Mouse (Mus musculus): ENCODE data around the gene Gpd2.

Gene Gpd2

DNA sequence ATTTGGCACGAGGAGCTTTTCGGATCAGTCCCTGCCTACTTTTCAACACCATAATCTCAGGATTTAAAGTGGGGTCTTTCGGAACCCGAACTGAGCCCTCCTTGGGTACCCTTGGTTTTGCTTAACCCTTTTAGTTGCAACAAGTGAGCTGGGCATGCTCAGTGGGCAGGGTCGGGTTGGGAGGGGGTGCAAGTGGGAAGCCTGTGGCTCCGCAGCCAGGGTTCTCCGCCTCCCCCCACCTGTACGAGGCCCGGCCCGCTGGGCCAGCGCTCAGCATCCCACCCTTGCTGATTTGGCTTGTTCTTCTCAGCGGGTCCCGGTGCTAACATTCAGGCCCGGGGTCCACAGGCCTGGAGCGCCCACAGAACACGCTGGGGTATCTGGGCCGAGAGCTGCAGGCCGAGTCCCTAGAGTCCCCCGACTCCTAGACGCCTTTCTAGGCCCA is at the start of gene Gpd2:
Gpd2 (plus strand) TSS at position 161 of the 445 bp plus-strand sequence.
- peak; percentile 70 for DNase-seq (ENCODE audit: low spot score)

DNA sequence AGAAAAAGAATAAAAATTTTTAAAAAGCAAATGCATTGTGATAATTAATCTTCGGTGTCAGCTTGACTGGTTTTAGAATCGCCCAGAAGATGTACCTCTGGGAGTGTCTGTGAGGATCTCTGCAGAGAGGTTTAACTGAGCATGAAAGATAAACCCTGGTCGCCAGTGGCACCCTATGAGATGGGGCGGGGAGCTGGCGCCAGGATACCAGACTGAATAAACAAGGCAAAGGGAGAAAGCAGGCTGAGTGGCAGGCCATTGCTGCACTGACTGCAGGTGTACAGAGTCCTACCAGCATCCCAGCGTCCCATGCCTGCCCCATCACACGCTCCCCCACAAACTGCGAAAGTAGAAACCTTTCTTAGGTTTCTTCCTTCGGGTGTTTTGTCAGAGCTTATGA is 49.2 kb upstream of the Gpd2 start:
- DNase-seq (ENCODE audit: low spot score) = no peak

DNA sequence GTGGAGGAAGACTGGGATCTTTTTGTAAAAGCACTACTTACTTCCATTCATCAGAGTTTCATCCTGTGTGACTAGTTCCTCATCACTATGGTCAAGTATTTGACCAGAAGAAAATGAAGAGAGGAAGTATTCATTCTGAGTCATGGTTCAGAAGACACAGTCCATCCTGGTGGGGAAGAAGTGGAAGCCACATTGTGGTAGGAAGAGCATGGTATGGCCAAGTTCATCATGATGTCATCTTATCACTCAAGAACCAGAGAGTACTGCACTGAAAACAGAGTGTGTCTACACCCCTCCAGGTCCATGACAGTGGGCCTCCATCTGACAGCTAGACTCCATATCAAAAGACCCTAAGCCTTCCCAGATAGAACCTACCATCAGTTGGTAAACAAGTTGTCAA is 46.6 kb upstream of the Gpd2 start:
- no peak for DNase-seq (ENCODE audit: low spot score)

DNA sequence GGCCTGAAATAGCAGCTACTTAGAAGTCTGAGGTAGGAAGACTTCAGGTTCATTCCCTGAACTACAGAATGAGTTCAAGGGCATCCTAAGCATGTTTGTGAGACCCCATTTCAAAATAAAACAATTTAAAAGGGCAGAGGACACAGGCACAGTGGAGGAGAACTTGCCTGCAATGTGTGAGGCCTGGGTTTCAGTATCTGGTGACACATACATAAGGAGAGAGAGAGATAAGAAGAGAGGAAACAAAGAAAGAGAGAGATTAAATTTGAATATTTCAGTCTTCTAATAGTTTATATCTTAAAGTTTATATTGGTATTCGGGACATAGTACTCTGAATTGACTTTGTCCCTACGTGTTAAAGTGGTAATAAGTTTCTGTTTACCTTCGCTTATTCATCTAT is 38.4 kb upstream of the Gpd2 start:
- DNase-seq (ENCODE audit: low spot score) = no peak

DNA sequence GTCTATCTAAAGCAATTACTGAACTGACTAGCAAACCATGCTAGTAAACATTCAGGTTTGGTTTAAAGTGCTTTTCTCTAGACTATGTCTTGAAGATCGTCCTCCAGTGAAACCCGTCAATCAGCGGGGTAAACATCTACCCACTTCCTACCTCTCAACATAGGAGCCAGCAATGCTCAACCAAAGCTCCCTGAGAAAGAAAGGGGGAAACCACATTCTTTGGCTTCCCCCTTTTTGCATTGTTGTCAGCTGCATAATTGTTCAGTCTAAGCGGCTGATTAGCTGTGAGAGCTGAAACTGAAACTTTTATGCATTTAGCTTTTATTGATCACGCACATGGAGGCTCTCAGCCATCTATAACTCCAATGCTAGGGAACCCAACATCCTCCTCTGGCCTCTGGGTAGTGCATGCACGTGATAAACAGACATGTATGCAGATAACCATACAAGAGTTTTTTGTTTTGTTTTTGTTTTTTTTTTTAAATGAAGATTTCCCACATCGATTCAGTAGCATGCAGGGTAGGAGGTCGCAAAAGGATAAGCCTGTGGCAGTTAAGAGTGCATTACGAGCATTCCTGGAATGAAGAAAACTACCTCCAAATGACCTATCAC is 28.9 kb upstream of the Gpd2 start:
- no peak for DNase-seq (ENCODE audit: low spot score)

DNA sequence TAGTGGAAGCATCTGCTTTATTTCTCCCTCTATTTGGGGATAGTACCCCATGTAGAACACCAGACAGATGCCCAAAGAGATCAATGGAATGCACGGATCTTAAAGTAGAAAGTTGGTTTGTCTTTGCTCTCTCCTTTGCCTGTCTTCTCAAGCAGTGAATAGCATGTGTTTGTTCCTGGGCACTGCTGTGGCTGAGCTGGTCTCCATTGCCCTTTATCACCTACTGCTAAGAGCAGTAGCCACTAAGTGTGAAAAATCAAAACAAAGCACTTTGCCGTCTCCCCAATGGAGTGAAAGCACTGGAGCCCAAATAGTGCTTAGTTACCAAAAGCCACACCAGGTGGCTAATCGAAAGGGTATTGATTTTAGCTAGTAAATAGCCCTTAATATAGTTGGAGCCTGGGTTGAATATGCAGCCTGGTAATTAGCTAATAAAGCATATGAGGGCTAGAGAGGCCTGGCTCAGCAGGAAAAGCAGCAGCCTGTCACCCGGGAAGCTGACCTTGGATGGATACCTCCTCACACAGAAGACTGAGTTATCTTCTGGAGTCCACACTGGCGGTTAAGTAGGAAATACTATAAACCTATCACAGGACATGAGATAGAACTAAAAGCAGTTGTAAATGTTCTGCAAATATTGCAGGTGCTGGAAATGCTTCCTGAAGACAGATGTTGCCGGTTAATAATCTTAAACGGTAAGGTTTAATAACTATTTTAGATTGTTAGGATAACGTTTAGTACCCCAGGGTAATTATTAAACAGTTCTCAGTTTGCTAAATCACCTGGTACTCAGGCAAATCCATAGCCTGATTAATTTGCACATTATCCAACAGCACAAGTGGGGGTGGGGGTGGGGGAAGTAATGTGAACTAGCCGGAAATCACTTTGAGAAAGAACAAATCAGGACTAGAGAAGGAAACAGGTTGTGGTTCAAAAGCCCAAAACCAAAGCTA is 26.1 kb upstream of the Gpd2 start:
- no peak for DNase-seq (ENCODE audit: low spot score)

DNA sequence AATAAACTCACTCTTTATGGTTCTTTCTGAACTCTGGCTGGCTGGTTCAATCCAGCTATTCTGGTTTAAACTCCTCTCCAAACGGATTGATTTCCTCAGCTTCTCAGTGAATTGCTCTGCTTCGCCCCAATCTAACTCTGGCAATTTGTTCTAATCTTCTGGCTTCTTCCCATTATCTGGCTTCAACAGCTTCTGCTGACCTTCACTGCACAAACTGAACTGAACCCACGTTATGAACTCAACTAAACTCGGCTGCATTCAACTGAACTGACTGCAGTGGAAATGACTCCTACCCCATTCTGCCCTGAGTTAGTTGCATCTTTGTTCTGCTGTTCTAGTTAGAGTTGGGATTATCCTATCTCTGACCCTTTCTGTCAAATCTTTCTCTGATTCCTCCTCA is 24.1 kb upstream of the Gpd2 start:
- DNase-seq (ENCODE audit: low spot score) = no peak

DNA sequence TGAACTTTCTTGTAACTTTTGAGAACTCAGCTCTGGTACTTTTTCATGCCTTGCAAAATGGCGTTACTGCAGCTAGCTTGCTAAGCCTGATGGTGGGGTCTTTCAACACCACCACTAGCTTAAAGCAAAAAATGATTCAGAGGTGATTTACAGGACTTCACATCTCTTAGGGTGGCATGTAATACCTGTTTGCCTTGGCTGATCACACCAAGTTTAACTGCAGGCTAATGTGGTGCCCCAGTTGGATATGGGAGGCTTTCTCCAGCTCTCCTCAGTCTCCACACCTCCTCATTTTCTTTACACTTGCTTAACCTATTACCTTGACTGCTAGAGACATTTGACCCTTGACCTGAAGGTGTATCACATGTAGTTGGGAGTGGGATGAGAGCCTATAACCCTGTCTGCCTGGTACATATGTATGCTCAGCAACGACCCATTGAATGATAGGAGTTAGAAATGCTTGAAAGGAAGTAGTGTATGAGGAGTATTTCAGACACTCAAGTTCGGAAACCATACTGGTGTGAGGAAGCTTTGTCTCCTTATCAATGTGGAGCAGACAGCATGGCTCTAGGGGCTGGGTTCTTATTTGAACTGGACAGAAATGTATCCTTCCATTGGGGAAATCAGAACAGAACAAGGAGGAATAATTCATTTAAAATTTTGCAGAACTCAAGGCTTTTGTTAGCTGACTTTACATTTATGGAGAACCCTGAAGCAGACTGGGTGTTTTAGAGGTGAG is 14.0 kb upstream of the Gpd2 start:
- DNase-seq (ENCODE audit: low spot score) = no peak

DNA sequence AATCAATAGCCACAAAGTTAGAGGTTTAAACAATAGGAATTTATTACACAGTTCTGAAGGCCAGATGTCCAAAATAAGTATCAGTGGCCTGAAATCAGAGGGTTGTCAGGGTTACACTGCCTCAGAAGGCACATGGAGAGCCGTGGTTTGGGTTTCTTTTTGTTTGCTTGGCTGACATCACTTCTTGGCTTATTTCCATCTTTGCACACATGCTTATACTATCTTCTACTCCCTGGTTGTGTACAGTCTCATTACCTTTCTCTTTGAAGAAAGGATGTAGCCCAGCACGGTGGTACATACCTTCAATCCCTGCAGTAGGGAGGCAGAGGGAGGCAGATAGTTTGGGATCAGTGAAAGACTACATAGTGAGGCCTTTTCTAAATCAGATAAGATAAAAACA is 12.2 kb upstream of the Gpd2 start:
- no peak for DNase-seq (ENCODE audit: low spot score)

DNA sequence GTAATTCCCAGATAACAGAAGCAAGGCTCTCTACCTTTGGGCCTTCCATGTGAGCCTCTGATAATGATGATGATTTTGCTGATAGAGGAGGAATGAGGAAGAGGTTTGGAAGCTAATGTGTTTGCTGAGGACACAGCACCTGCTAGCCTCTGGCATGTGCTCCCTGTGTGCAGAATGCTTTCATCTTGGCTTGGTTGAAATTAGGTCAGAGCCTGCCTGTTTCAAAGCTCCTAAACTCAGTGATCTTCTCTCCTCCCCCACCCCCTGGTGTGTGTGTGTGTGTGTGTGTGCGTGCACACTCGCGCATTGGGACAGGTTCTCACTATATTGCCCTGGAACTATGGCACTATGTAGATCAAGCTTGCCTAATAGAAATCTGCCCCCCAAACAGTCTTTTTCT is 10.0 kb upstream of the Gpd2 start:
- no peak for DNase-seq (ENCODE audit: low spot score)

DNA sequence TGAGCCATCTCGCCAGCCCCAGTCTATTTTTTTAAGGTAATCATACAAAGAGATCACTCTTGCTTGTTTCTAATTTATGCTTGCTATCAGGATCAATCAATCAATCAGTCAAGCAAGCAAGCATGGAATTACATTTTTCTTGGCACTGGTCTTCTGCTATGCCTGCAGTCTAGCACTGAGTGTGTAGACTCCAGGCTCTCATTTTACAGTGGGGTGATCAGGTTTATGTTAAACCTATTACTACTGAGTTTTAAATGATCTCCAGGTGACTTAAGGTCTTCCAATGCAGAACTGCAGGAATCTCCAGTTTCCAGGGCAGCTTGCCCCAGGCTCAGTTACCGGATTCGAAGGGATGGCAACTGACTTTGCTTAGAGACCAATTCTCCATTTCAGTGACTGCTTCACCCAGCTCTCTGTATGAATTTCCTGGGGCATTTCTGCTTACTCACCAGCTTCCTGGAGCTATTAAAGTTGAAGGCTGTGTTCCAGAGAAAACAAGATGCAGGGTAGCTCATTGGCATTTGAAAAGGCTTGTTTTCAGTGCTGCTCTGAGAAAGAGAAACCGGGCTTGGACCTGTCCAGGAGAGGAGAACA is 7.7 kb upstream of the Gpd2 start:
- DNase-seq (ENCODE audit: low spot score) = no peak

DNA sequence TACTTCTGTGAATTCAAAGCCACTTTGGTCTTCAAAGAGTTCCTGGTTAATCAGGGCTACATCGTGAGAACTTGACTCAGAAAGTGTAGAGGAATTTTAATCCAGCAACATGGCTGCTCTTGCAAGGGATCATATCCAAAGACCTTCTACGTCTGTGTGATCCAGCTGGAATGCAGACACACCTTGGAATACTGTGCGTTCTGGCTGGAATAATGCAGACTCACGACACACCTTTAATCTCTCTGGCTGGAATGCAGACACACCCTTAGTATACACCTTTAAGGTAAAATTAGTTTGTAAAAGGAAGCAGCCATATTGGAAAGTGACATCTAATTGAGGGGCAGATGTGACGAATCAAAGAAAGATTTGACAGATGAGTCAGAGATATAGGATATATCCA is 6.0 kb upstream of the Gpd2 start:
- no peak for DNase-seq (ENCODE audit: low spot score)

DNA sequence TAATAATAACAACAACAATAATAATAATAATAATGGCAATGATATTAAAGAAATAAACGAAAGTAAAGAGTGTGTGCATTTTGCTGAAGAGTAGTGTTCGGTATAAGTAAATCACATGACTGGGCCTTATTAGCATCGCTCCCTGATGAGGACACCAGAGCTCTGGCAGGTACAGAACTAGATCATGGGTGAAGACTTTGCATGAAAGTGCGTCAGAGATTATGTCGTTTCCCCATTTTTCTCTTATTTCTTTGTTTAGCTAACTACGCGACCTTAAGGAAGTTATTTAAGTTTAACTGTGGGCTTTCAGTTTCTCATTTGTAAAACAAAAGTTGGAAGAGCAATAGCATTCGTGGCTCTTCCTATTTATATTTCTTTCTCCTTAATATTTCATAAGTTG is 5.1 kb upstream of the Gpd2 start:
- no peak for DNase-seq (ENCODE audit: low spot score)

DNA sequence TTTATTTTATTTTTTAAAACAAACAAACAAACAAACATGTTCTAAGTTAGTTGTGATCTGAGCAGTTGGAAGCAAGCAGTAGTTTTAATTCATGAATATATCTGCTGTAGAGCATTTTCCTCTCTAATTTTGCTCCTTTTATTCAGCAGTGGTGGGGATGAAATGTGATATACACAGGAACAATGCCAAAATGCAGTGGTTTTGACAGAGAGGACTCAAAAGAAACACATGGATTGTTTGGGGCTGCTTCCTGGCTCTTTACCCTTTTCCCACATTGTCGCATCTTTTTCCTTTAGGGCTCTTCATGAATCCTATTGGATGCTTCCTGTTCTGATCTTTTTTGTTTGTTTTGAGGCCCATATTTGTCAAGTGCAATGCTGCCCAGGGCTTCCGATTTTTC is 1.2 kb upstream of the Gpd2 start:
- no peak for DNase-seq (ENCODE audit: low spot score)

DNA sequence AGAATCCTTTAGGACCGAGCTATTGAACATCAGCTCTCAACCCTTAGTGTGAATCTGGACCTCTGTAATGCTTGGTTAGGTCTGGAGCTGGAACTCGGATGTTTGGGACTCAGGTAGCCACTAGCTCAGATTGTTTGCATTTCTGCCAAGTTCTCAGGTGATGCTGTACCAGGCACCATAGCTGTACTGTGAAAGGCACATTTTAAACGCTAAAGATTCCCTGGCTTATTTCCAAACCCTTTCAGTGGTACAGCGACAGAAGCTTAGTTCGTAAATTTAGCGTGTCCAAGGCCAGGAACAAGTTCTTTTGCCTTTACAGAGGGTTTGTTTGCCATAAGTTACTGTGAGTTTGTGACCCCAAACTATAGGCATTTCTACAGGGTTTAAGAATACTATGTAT is 409 bp upstream of the Gpd2 start:
- DNase-seq (ENCODE audit: low spot score) = no peak

DNA sequence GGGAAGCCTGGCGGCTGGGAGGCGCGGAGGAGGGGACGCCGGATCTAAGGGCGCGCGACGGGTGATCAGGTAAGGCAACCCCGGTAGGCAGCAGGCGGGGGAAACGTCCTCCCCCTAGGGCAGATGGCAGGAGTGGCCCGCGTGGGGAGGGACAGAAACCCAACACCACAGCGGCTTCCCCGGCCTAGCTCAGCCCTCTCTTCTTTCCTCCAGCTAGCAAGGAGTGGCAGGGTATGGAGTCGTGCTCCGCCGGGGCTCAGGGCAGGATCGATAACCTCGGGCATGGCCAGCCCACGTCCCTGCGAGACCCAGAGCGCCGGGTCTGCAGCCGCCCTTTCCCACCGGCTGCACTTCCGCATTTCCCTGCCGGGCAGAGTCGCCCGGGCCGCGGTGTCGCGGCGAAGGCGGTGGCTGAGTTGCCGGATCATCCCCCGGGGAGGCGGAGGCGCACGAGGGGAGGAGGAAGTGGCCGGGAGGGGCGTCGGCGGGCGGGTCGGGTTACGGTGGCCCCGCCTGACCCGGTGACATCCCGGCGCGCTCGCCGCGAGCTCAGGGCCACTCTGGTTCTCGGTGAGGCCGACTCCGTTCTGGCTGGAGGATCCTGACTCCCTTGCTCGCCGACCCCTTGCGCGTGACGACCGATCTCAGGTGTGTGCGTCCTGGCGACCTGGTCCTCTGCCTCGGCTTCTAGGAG is 632 bp downstream of the Gpd2 start:
- peak; percentile 86 for DNase-seq (ENCODE audit: low spot score)

DNA sequence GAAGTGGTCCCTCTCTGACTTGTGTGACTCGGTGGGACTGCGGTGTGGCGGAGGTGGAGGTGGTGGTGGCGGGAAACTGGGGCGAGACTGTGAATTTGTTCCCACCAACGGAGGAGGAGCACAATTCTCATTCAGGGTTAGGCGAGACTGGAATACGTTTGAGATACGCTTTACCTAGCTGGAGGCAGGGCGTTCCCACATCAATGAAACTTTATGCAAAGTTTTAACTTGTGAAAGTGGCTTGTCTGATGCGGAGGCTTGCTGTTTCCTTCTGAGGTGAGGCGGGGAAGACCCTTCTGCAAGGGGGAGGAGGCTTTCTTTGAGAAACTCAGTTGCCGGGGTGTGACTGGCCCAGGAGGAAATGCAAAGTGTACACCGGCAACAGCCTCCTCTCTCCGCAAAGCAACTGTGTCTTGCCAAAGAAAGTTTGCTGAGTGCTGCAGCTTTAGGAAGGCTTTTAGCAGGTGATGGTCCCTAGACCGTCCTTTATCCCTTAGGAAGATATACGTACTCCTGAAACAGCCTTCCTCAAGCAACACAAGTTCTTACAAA is 1.3 kb downstream of the Gpd2 start:
- DNase-seq (ENCODE audit: low spot score) = no peak

DNA sequence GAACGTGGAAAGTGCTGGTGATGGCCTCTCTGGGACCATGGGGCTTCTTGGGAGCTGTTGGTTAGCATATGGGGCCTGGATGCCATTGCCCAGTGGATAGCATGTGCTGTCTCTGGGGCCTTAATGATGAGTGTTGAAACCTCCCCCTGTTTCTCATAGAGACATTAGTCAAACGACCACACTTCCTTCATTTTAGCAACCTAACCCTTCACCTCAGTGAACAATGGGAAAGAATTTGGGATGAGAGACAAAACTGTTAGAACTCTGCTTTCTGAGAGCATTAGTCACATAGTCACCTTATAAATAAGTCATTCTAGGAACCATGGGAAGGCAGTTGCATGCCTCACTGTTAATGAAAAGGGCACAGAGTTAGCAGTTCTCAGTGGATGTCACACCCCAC is 1.9 kb downstream of the Gpd2 start:
- no peak for DNase-seq (ENCODE audit: low spot score)

DNA sequence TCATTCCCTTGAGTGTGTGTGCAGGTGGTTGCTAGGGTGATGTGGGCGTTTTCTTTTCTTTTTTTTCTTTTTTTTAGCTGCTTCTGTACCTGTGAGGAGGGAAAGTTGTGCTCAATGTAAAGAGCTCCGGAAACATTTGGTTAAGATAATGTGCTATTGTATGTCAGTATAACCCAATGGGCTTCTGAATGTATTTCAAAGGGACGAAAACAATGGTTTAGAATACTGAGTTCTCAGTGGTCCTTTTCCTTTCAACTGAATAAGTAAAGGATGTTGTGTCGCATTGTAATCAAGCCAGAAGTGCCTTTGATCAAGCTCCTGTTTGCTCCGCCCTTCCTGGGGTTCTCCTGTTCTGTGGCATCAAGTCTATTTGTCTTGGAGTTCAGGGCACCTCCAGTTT is 6.6 kb downstream of the Gpd2 start:
- DNase-seq (ENCODE audit: low spot score) = no peak

DNA sequence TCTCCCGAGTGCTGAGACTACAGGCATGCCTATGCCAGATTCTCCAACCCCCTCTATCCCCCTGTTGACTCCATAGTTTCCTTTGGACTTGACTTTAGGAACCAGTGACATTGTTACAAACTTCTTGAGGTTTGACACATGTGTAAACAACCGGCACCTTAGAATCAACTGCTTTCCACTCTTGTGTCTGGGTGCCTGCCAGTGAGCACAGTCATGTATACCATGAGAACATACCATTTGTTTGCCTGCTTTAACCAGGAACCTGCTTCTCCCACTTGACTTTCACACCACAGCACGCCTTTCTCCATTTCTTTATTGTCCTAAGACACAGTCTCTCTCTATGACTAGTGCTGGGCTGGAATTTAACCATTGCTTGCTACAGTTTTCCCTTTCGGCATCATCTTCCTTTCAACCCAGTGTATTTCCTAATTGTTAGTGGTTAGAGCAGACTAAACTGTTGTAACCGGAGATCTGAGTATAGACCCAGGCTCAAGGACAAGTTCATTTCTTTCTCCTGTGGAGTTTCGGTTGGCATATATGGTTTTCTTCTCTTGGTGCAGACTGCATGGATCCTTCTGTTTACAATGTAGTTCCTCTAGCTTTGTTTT is 8.4 kb downstream of the Gpd2 start:
- no peak for DNase-seq (ENCODE audit: low spot score)

DNA sequence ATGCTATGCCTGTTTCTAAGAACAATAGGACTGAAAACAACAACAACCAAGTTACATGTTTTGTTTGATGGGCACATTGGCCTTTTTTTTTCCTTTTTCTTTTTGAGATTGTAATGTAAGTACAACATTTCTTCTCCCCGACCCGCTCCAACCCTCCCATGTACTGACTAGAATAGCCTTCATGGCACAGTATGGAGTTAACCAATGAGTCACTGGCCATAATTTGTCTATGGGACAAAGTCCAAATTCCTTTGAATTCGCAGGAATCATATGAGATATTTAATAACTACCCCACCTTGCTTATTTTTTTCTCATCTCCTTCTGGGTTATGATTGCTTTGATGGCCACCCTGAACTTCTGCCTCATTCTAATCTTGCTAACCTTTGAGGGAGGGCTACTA is 12.7 kb downstream of the Gpd2 start:
- no peak for DNase-seq (ENCODE audit: low spot score)
